Mouse (Mus musculus): Measurements from ENCODE around the gene Gm21983. TPM values are rescaled to one million over a fixed set of nuclear protein-coding genes. Genes with fewer than 3 reads are reported as not detected.
A peak's percentile ranks its signal among the peaks of the same experiment; 100 is the strongest.

The Gm21983 gene
- total and polyA plus RNA-seq, 2 experiments from 2014 or later = not detected

GRCm38 (mm10) chr7:27224877-27225575 is 44.1 kb upstream of the Gm21983 start:
- 73% methylated on average over 11 of the region's 11 CpGs for WGBS
- ATAC-seq (ENCODE audit: low FRiP score) (no peak), DNase-seq (ENCODE audit: low spot score) (no peak)
- H3K4me1 ChIP-seq (ENCODE audit: insufficient read depth, low read length) = peaks cover 33% of the 10 kb centered on the region
- H3K4me3 ChIP-seq (ENCODE audit: low read depth, low read length) = peak overlapping the region; percentile 78
- peak overlapping the region; percentile 86 for H3K9ac ChIP-seq (replicated peaks; ENCODE audit: low read length, poor library complexity, severe bottlenecking)
- H3K27me3 ChIP-seq (ENCODE audit: insufficient read depth, low read length) = no peaks in the 10 kb centered on the region
- TF ChIP-seq CTCF (IDR thresholded peaks at IDR 0.05) = no peak
- H3K36me3 ChIP-seq (ENCODE audit: insufficient read depth, low read length) = no peaks in the 10 kb centered on the region
- H3K27ac ChIP-seq (ENCODE audit: low read depth, low read length) = no peak overlapping the region
- no peaks in the 10 kb centered on the region for H3K9me3 ChIP-seq (ENCODE audit: low read length)
- peak overlapping the region; percentile 91 for H3K4me2 ChIP-seq (ENCODE audit: low read depth, low read length, poor library complexity, severe bottlenecking)

GRCm38 (mm10) chr7:27222538-27222937 is 41.7 kb upstream of the Gm21983 start:
- peaks cover 6% of the 10 kb centered on the region; the same call in 1 of the 2 replicates for H3K36me3 ChIP-seq (ENCODE audit: insufficient read depth, low read length)
- no peak for TF ChIP-seq CTCF (IDR thresholded peaks at IDR 0.05)
- H3K4me2 ChIP-seq (ENCODE audit: low read depth, low read length, poor library complexity, severe bottlenecking) = no peak overlapping the region
- no peak overlapping the region for H3K4me3 ChIP-seq (ENCODE audit: low read depth, low read length)
- ATAC-seq (ENCODE audit: low FRiP score) (no peak), DNase-seq (ENCODE audit: low spot score) (no peak)
- no peak overlapping the region for H3K27ac ChIP-seq (ENCODE audit: low read depth, low read length)
- no peak overlapping the region for H3K9ac ChIP-seq (replicated peaks; ENCODE audit: low read length, poor library complexity, severe bottlenecking)
- H3K9me3 ChIP-seq (ENCODE audit: low read length) = no peaks in the 10 kb centered on the region
- no peaks in the 10 kb centered on the region for H3K27me3 ChIP-seq (ENCODE audit: insufficient read depth, low read length)
- 90% methylated on average over 1 of the region's 1 CpGs for WGBS
- H3K4me1 ChIP-seq (ENCODE audit: insufficient read depth, low read length) = peaks cover 33% of the 10 kb centered on the region

GRCm38 (mm10) chr7:27221939-27222338 is 41.1 kb upstream of the Gm21983 start:
- WGBS = 87% methylated on average over 6 of the region's 6 CpGs
- peaks cover 31% of the 10 kb centered on the region for H3K4me1 ChIP-seq (ENCODE audit: insufficient read depth, low read length)
- peaks cover 9% of the 10 kb centered on the region; the same call in 1 of the 2 replicates for H3K36me3 ChIP-seq (ENCODE audit: insufficient read depth, low read length)
- no peak overlapping the region; the same call in 1 of the 2 replicates for H3K9ac ChIP-seq (replicated peaks; ENCODE audit: low read length, poor library complexity, severe bottlenecking)
- DNase-seq (ENCODE audit: low spot score) (no peak), ATAC-seq (ENCODE audit: low FRiP score) (no peak)
- H3K9me3 ChIP-seq (ENCODE audit: low read length) = no peaks in the 10 kb centered on the region
- no peak for TF ChIP-seq CTCF (IDR thresholded peaks at IDR 0.05)
- H3K27ac ChIP-seq (ENCODE audit: low read depth, low read length) = no peak overlapping the region
- H3K4me3 ChIP-seq (ENCODE audit: low read depth, low read length) = no peak overlapping the region
- no peak overlapping the region for H3K4me2 ChIP-seq (ENCODE audit: low read depth, low read length, poor library complexity, severe bottlenecking)
- no peaks in the 10 kb centered on the region for H3K27me3 ChIP-seq (ENCODE audit: insufficient read depth, low read length)

GRCm38 (mm10) chr7:27219937-27220336 is 39.1 kb upstream of the Gm21983 start:
- H3K4me2 ChIP-seq (ENCODE audit: low read depth, low read length, poor library complexity, severe bottlenecking) = no peak overlapping the region
- ATAC-seq (ENCODE audit: low FRiP score) (no peak), DNase-seq (ENCODE audit: low spot score) (no peak)
- WGBS = 84% methylated on average over 11 of the region's 11 CpGs
- peaks cover 12% of the 10 kb centered on the region; the same call in 1 of the 2 replicates for H3K4me1 ChIP-seq (ENCODE audit: insufficient read depth, low read length)
- H3K9me3 ChIP-seq (ENCODE audit: low read length) = no peaks in the 10 kb centered on the region
- H3K9ac ChIP-seq (replicated peaks; ENCODE audit: low read length, poor library complexity, severe bottlenecking) = no peak overlapping the region
- H3K27ac ChIP-seq (ENCODE audit: low read depth, low read length) = no peak overlapping the region
- no peaks in the 10 kb centered on the region for H3K27me3 ChIP-seq (ENCODE audit: insufficient read depth, low read length)
- H3K4me3 ChIP-seq (ENCODE audit: low read depth, low read length) = no peak overlapping the region
- H3K36me3 ChIP-seq (ENCODE audit: insufficient read depth, low read length) = peaks cover 19% of the 10 kb centered on the region; the same call in 1 of the 2 replicates
- TF ChIP-seq CTCF (IDR thresholded peaks at IDR 0.05) = no peak

- 85% methylated on average over 7 of the region's 7 CpGs for WGBS
- DNase-seq (ENCODE audit: low spot score) = no peak
- no peak for ATAC-seq (ENCODE audit: low FRiP score)
- H3K4me3 ChIP-seq (ENCODE audit: low read depth, low read length) = no peak overlapping the region
- no peaks in the 10 kb centered on the region for H3K27me3 ChIP-seq (ENCODE audit: insufficient read depth, low read length)
- no peak for TF ChIP-seq CTCF (IDR thresholded peaks at IDR 0.05)
- H3K4me2 ChIP-seq (ENCODE audit: low read depth, low read length, poor library complexity, severe bottlenecking) = no peak overlapping the region
- no peak overlapping the region for H3K9ac ChIP-seq (replicated peaks; ENCODE audit: low read length, poor library complexity, severe bottlenecking)
- no peak overlapping the region for H3K27ac ChIP-seq (ENCODE audit: low read depth, low read length)
- peaks cover 1% of the 10 kb centered on the region; the same call in 1 of the 2 replicates for H3K4me1 ChIP-seq (ENCODE audit: insufficient read depth, low read length)
- H3K36me3 ChIP-seq (ENCODE audit: insufficient read depth, low read length) = peaks cover 28% of the 10 kb centered on the region
- no peaks in the 10 kb centered on the region for H3K9me3 ChIP-seq (ENCODE audit: low read length)
Measured at GRCm38 (mm10) chr7:27218586-27218985, 37.7 kb upstream of the Gm21983 start.

- ATAC-seq (ENCODE audit: low FRiP score) (no peak), DNase-seq (ENCODE audit: low spot score) (no peak)
- Histone ChIP-seq H3K9me3 (ENCODE audit: low read length) (no peaks in the 10 kb centered on the region), H3K27me3 (ENCODE audit: insufficient read depth, low read length) (no peaks in the 10 kb centered on the region), H3K9ac (replicated peaks; ENCODE audit: low read length, poor library complexity, severe bottlenecking) (no peak overlapping the region), H3K4me3 (ENCODE audit: low read depth, low read length) (no peak overlapping the region), H3K36me3 (ENCODE audit: insufficient read depth, low read length) (peaks cover 71% of the 10 kb centered on the region), H3K27ac (ENCODE audit: low read depth, low read length) (no peak overlapping the region), H3K4me1 (ENCODE audit: insufficient read depth, low read length) (no peaks in the 10 kb centered on the region), H3K4me2 (ENCODE audit: low read depth, low read length, poor library complexity, severe bottlenecking) (no peak overlapping the region)
- TF ChIP-seq CTCF (IDR thresholded peaks at IDR 0.05) = no peak
- WGBS = 89% methylated on average over 2 of the region's 2 CpGs
Measured at GRCm38 (mm10) chr7:27212626-27213025, 31.7 kb upstream of the Gm21983 start.

Data from midbrain, postnatal 0 days (tissue).